Mouse (Mus musculus): ENCODE data around the gene Wdr95.

Gene Wdr95

DNA sequence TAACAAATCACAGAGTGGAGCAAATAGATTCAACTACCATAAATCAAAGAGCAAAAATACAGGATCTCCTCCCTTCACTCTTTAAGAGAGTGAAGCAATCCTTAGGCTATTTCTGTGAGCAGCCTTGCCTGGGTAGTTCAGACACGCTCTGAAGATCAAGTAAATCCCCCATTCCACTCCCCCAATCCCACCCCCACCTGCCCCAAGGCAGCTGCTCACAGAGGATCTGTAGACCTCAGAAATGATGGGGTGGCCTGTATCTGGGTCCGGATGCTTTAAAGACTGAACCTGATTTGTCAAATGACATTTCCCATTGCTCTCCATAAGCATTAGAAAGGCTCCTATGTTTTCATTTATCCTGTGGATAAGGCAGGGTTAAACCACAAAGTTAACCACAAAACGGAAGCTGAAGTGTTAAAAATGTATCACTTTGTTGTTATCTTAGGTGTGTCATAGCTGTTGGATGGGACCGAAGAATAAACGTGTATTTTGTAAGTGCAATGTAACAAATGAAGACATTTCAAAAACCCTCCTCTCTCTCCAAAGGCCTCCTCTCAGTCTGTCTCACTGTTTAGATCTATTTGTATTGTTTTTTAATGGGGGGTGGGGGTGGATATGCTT, 54.3 kb downstream of the Wdr95 start:
- DNase-seq (ENCODE audit: low read depth, low spot score), result no peak

DNA sequence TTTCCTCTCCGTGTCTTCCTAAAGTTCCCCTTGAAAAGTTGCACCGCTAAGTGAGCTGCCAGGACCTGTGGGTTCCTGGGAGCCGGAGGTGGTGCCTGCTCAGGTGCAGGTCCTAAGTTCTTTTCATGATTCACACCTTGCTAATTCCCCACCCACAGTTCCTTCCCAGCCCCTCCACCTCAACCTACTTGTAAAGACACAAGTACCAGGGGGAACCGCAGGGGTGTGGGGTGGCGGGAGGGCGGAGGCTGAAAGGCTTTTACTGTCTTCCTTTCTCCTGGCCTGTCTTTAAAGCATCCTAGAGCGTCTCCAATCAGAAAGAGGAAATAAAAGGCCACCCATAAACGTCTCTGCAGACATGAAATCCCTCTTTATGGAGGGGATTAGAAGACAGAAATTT, 55.0 kb downstream of the Wdr95 start:
- peak; percentile 53 for DNase-seq (ENCODE audit: low read depth, low spot score)

DNA sequence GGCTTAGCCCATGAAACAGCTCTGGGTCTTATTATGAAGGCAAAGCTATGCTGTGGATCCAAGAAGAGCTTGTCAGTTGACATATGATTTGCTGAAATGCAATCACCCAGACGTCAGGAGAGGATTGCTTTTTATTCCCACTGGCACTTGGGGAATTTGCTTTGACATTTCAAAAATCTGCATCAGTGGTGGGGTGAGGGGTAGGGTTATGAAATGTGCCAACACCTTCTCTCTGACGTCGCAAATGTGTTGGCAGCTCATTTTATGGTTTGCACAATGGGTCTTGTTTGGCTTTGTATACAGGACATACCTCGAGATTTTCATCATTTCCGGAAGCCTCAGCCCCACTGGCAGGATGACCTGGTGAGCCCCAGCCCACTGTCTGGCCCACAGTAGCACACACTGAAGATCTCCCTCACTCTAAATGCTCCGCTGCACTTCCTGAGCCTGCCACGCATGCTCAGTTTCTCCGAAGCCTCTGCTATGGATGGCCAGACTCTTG, 55.7 kb downstream of the Wdr95 start:
- no peak for DNase-seq (ENCODE audit: low read depth, low spot score)

DNA sequence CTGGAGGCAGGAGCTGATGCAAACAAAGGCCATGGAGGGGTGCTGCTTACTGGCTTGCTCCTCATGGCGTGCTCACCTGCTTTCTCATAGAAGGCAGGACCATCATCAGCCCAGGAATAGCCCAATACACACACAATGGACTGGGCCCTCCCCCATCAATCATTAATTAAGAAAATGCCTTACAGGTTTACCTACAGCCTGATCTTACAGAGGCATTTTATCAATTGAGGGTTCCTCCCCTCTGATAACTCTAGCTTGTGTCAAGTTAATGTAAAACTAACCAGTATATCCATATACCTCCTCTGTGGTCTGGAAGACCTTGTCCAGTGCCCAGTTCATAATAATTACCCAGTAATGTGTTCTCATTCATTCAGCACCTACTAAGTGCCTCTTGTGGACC, 56.8 kb downstream of the Wdr95 start:
- DNase-seq (ENCODE audit: low read depth, low spot score), result no peak

DNA sequence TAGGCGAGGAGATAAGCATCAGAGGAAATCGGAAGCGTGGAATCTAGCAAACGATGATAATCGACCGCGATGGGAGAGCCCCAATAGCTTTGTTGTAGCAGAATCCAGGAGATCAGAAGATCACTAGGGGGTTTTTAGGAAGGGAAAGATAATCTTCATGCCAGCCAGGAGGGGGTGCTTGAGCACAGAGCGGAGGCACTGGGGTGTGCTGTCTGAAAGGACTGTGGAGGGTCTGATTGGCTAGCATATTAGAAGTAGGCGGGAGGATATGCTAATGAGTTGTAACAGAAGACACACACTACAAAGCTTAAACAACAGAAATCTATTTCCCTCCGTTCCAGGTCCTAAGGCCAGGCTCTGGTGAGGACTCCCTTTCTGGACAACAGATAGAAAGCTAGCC, 57.4 kb downstream of the Wdr95 start:
- peak; percentile 64 for DNase-seq (ENCODE audit: low read depth, low spot score)

DNA sequence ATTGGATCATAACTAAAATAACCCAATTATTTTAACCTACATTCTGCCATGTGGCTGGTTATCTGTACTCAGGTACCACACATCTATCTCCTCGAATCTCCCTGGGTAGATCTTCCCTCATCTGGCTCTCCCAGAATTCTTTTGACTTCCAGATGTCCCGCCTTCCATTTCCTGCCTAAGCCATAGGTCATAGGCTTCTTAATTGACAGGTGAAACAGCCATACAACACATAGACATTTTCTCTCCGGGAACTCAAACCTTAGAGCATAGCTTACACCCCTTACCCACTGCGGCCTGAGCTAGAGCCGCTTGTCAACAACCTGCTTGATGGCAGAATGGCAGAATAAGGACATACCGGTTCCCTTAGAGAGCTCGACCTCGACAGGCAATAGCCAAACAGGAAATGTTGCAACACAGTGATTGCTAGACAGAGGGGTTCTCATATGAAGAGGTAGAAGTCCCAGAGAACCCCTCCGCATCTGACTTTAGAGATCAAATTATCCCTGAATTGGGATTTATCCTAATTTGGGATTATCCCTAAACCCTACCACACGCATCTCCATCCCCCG, 58.9 kb downstream of the Wdr95 start:
- peak; percentile 68 for DNase-seq (ENCODE audit: low read depth, low spot score)

DNA sequence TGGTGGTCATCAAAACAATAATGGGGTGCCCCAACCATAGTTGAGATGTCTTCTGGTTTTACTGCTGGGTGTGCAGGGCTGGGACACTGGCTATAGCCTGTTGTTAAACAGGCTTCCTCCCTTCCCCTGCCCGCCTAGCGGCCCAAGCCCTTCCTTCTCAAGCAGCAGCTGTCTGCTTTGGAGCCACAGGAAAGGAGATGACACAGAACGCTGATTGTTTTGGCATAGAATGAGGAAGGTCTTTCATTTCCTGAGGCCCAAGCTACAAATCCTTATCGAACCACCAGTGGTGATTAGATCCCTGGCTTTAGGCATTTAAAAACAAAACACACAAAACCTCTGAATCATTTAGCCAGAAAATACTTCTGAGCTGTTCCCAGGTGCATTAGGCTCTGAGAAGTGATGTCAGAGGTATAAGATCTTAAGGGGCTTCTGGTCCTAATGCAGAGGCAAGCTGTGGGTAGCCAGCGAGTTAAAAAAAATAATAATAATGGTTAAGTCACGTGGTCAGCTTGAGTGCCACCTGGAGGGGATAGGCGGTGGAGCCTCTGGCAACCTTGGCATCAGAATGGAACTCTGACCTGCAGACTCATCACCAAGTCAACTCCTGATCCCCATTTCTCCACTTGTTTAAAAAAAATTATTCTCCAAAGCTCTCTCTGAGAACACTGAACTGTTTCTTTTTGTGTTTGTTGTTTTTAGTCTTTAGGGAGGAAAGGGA, 60.5 kb downstream of the Wdr95 start:
- DNase-seq (ENCODE audit: low read depth, low spot score), result no peak

DNA sequence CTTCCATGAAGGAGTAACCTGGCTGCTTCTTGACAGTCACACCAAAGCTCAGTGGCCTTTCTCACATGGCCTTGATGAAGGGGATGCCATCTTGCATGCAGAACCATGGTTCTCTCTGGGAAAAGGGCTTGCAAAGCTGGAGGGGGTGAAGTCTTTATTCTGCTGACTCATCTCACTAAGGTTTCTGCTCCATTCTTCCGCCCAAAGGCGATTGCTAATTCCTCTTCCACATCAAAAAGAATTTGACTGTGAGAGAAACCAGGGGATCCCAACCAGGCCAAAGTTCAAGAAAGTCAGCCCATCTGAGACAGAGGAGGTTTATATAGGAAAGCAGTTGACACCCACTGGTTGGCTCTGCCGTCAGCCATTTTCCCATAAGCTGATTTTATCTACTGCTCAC, 61.5 kb downstream of the Wdr95 start:
- peak; percentile 31 for DNase-seq (ENCODE audit: low read depth, low spot score)

DNA sequence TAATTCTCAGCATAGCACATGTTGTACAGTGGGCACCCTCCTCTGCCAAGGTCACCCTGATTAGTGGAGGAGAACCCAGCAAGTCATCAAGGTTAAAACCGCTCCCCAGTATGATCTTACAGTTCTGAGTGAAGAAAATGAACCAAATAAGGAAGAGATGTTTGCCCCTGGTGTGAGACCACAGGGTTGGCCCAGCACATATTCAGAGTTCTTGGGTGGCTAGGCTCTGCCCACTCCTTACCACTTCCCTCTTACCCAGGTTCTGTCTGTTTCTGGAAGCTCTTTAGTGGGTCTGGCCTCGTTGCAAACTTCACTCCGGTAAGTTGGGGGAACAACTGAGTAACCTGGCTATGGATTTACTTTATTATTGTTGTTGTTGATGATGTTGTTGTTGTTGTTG, 65.7 kb downstream of the Wdr95 start:
- no peak for DNase-seq (ENCODE audit: low read depth, low spot score)

DNA sequence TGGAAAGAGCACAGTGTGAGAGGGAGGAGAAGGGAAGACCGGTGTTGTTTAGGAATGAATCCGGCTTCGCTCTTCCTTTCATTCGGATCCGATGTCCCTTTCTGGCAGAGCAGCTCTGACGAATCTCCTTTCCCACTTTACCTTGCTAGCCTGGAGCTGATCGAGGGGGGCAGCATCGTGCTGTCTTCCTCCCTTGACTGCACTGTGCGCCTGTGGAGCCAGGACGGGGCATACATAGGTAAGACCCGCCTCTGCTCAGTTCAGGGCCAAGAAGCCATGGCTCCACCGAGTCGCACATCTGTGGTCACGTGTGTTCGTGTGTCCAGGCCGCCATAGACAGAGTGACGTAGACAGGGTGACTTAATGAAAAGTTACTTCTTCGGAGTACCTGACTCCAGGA, 68.9 kb downstream of the Wdr95 start:
- peak; percentile 64 for DNase-seq (ENCODE audit: low read depth, low spot score)

DNA sequence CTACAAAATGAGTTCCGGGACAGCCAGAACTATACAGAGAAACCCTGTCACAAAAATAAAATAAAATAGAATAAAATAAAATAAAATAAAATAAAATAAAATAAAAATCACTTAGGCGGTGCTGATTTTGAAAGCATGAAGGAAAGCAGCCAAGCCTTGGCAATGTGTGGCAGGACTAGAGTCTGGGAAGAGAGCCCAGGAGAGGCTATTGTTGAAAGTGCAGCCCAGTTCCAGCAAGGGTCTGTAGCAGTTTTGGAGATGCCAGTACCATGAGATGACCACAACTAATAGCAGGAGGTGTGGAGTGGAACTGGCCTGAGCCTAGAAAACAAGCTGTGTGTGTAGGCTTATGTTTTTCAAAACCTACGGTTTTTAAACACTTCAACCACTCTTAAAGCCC, 73.5 kb downstream of the Wdr95 start:
- no peak for DNase-seq (ENCODE audit: low read depth, low spot score)

DNA sequence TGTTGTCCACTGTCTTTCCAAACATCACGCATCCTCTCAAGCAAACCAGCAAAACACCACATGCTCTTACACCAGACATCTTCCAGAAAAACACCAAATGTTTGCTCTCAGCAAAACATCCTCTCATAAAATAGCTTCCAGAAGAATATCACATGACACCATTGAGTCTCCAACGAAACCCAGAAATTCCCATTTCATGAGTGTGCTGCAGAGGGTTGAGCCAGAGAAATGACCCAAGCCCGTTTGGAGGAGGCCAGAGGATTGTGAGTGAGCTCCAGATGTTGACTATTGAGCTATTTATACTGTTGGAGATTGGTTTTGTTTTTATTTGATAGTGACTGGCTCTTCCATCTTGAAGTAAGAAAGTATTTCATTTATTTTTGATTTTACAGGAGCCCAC, 74.8 kb downstream of the Wdr95 start:
- no peak for DNase-seq (ENCODE audit: low read depth, low spot score)

DNA sequence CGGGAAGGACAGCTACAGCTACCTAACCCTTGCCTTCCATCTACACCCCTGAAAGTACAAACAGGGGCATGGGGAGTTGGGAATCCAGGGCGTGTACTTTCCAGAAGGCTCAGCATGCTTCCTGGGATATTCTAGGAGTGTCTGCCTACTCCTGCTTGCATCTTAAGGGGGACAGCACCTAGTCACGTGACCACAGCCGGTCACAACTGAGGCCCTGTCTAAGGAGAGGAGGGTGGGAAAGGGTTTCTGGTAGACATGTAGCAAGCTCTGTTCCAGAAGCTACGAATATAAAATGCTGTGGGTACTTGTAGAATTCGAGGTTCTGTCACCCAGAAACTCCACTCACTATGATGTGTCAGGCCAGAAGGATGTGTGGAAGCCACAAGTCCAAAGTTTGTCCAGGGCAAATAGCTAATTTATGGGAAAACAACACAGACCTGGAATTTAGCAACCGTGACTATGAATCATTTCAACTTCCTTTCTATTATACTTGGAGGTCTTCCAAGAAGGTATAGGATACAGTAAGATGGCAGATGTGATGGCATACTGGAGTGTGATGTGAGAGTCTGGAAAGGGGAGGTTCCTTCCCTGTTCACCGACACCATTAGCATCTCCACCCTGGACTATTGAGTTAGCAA, 78.7 kb downstream of the Wdr95 start:
- no peak for DNase-seq (ENCODE audit: low read depth, low spot score)

DNA sequence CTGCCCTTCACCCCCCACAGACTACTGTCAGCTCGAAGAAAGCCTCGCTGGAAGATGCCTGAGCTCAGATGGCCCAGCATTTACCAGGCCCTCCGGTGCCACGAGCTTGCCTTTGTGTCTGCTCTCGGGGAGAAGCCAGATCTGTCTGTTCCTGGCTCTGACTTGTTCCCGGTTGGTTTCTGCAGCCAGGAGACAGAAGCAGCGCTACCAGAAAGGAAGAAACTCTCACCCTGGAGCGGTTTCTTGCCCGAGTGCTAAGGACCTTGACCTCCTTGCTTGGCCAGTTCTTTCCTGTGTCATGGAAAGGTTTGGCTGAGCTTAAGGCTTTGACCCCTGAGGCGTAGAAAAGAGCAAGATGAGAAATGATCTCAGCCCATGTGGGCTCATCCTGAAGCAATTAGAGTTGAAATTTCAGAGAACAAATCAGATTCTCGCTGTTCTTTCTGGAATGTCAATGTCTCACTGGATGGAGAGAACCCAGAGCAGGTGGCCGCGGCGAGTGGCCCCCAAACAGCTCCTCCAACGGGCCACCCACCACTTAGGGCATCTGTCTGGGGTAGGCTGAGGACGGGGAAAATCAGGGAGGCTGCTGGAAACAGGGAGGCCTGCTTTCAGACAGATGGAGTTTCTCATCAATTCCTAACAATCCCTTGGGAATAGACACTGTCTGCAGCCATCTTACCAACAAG, 83.1 kb downstream of the Wdr95 start:
- DNase-seq (ENCODE audit: low read depth, low spot score), result no peak

DNA sequence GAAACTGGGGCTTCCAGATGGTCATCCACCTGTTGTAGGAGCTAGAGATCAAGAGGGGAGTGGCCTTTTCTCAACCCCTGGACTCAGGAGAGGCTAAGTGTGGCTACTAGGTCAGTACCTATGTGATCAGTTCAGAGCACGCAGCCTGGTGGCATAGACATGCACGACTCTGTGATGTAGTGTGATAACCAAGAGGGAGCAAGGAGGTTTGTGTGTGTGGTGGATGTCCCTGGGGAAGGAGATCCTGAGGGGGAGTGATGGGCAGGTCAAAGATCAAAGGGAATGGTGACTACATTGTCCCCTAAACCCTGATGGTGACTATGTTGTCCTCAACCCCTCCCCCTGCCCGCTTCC, 83.7 kb downstream of the Wdr95 start:
- no peak for DNase-seq (ENCODE audit: low read depth, low spot score)

DNA sequence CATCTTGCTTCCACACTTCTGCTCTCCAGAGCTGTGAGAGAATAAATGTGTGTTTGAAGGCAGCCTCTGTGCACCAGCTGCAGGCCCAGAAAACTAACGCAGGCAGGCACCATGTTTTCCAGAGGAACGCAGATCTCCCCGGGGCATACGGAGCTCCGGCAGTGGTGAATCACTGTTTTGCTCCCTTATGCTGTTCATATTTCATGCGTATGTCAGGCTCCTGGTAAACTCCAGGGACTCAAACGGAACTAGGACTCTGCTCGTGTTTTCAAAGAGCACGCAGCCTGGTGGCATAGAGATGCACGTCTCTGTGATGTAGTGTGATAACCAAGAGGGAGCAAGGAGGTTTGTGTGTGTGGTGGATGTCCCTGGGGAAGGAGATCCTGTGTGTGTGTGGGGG, 84.3 kb downstream of the Wdr95 start:
- DNase-seq (ENCODE audit: low read depth, low spot score), result no peak

DNA sequence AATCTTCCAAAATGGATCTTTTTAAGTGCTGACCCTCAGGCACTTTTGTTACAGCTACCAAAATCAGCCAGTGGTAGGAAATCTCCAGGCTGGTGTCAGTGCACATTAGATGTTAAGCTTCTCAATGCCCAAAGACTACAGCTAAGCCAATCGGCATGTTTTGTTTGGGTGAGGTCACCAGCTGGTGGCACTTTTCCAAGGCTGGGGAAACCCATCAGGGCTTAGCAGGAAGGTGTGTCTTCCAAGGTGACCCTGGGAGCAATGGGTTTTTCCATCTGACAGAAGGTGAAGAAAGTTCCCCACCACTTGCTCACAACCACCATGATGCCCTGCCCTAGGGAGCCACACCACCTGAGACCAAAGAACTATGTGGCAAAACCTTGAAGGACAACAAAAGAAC, 87.7 kb downstream of the Wdr95 start:
- DNase-seq (ENCODE audit: low read depth, low spot score), result peak; percentile 71

DNA sequence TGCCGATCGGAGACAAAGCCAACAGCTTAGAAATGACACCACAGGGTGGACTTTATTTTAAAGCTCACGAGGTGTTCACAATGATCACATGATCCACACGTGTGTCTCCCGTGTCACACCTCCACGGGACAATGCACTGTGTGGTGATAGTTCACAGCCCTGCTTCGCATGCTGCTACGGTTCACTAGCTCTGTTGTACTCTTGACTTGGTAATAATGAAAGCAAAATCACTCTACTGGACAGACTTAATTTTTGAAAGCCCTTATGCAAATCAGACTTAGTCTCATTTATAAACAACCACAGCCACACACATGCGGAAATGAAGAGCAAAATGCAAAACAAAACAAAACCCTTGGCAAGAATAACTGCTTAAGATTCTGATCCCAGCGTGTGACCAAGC, 88.3 kb downstream of the Wdr95 start:
- DNase-seq (ENCODE audit: low read depth, low spot score), result peak; percentile 25

DNA sequence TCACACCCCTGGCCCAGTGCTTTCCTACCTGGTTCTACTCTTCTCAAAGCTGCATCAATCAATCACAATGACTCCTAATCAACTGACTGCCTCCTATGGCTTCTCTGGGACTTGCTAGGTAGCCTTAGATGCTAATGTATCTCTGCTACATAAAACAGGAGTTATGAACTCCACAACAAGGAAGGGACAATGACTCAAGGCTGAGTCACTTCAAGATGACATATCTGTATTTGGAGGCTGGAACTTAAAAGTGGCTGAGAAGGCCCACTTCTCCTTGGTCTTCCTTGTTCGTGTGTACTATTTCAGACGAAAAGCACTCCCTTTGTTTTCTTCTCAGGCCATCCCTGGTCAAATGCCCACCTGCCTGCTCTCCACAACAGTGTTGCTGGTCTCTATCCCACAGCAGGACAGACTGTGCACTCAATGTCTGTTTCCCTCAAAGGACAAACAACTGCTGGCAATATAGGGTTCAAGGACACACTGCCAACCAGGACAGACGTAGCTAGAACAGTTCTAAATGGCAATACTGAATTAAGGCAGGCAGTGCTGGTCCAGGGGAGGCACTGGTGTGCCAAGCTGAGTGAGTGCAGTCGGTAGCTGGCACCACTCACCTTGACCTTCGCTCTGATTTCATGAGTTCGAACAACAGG, 89.4 kb downstream of the Wdr95 start:
- no peak for DNase-seq (ENCODE audit: low read depth, low spot score)

DNA sequence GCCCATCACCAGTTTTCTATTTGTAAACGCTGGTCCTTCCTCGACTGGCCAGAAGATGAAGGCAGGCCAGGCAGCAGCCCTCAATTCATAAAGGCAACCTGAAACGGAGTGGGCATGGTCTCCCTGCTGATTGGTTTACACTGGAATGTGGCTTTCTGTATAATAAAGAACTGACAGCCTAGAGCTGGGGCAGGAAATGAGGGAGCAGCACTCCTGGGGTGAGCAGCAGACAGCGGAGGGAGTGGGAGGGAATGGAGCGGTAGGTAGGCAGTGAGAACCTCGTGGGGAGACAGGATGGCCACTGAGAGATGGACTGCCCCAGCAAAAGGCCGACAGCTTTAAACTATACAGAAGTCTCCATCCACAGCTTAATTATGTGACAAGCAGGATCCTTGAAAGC, 93.7 kb downstream of the Wdr95 start:
- peak; percentile 49 for DNase-seq (ENCODE audit: low read depth, low spot score)

DNA sequence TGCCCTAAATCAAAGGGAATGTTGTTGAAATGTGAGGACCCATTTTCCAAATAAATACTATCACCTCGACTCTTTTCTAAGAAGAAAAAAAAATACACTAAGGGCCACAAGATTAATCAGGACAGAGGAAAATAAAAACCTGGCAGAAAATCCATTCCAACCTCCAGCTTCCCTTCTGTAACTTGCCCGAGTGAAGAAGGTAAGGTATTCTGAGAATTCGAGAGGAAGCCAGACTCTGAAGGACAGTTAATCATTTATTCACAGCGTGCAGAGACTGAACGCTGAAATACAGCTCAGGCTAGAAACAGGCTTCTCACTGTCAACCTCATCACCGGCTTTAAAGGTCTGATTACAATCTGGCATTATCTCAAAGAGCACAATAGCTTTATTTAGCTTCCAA, 94.2 kb downstream of the Wdr95 start:
- no peak for DNase-seq (ENCODE audit: low read depth, low spot score)
